Mouse (Mus musculus) lung, adult 2 months (tissue): ENCODE data around the gene Grk1.

Experiments
- CTCF ChIP-seq: fragments of 200-500 bp; IDR thresholded peaks from 2 replicates; pipeline ENCODE4 v1.5.1; 2011; ENCODE audit warnings: mild to moderate bottlenecking, low read length, control low read depth; ENCODE audit not compliant: insufficient read depth
- POLR2A ChIP-seq: fragments of 200-500 bp; IDR thresholded peaks from 2 replicates; pipeline ENCODE4 v1.6.1; 2011; ENCODE audit warnings: low read depth, mild to moderate bottlenecking, control low read depth, low read length, borderline replicate concordance; ENCODE audit errors: extremely low read depth

DNA sequence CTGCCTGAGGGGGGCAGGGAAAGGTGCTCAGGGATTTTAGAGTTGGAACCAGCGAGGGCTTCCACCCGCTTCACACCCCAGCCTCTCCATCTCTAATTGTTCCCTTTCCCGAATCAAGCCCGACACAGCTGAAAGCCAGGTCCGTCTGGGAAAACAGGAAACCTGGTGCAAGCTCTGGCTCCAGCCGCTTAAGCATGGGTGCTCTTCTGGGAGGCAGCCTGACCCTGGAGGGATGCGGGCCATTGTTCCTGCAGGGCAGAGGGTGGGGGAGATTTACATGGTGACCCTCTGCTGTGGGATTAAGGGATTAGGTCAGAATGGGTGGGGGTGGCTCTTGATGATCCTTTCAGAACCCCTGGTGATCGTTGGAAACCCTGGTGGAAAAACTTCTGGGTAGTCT is 31.2 kb downstream of the Grk1 start:
- no peak for TF ChIP-seq POLR2A
- TF ChIP-seq CTCF, result no peak
